Mouse (Mus musculus) midbrain, embryonic 16.5 days (tissue): Measurements from ENCODE around the gene Cutal. TPM values are rescaled to one million over a fixed set of nuclear protein-coding genes. Genes with fewer than 3 reads are reported as not detected.

ENCODE experiments used
- ATAC-seq: fragments of 200-750 bp; cut with Nextera tagmentation; 2 replicates; pipeline ENCODE4 v1.8.0; 2017; ENCODE audit warnings: moderate TSS enrichment
- H3K27ac ChIP-seq: fragments of 300-500 bp; sonication (generic); 2 replicates; pipeline ENCODE4 v1.5.1; 2014; ENCODE audit warnings: mild to moderate bottlenecking, low read length, mixed read lengths
- H3K27me3 ChIP-seq: fragments of 300-500 bp; sonication (generic); 2 replicates; pipeline ENCODE4 v1.6.1; 2014; ENCODE audit warnings: low read depth, low read length, mixed read lengths; ENCODE audit not compliant: control insufficient read depth, insufficient read depth
- H3K36me3 ChIP-seq: fragments of 300-500 bp; sonication (generic); 2 replicates; pipeline ENCODE4 v1.6.1; 2014; ENCODE audit warnings: mild to moderate bottlenecking, low read length, moderate library complexity, mixed read lengths; ENCODE audit not compliant: control insufficient read depth, insufficient read depth
- H3K4me1 ChIP-seq: fragments of 300-500 bp; sonication (generic); 2 replicates; pipeline ENCODE4 v1.6.1; 2014; ENCODE audit warnings: mild to moderate bottlenecking, low read length, mixed read lengths; ENCODE audit not compliant: control insufficient read depth, insufficient read depth
- H3K4me2 ChIP-seq: fragments of 300-500 bp; sonication (generic); 2 replicates; pipeline ENCODE4 v1.6.1; 2014; ENCODE audit warnings: mild to moderate bottlenecking, low read length, mixed read lengths
- H3K4me3 ChIP-seq: fragments of 300-500 bp; sonication (generic); 2 replicates; pipeline ENCODE4 v1.5.1; 2014; ENCODE audit warnings: low read depth, mild to moderate bottlenecking, low read length, moderate library complexity, mixed read lengths
- H3K9ac ChIP-seq: fragments of 300-500 bp; sonication (generic); 2 replicates; pipeline ENCODE4 v1.6.1; 2014; ENCODE audit warnings: low read depth, low read length, mixed read lengths
- H3K9me3 ChIP-seq: fragments of 300-500 bp; sonication (generic); replicated peaks from 2 replicates; pipeline ENCODE4 v1.6.1; 2014; ENCODE audit warnings: mild to moderate bottlenecking, low read length, mixed read lengths; ENCODE audit not compliant: control insufficient read depth, poor library complexity, severe bottlenecking
- WGBS: fragments of 180-500 bp; shearing (Covaris S2); extraction: QIAGEN DNeasy Blood & Tissue Kit; methylation state at CpG from one replicate; pipeline ENCODE4 v1.1.7; 2014; 5-methylcytosine and 5-hydroxymethylcytosine counted together
- polyA plus RNA-seq: library from polyadenylated mRNA; unstranded; fragments of >200 nt; fragmentation: Nextera tagmentation; extraction: Ambion mirVana; gene quantifications from 2 replicates; pipeline ENCODE4 v1.2.1, GENCODE M21; 2015

Gene Cutal
- polyA plus RNA-seq, 1 experiment from 2014 or later: 0.28 TPM

- Histone ChIP-seq H3K9ac (no peak overlapping the region), H3K4me1 (peaks cover 6% of the 10 kb centered on the region; the same call in 1 of the 2 replicates), H3K9me3 (no peaks in the 10 kb centered on the region), H3K27ac (no peak overlapping the region), H3K27me3 (no peaks in the 10 kb centered on the region), H3K36me3 (no peaks in the 10 kb centered on the region), H3K4me3 (no peak overlapping the region), H3K4me2 (no peak overlapping the region)
- WGBS: 84% methylated on average over 11 of the region's 11 CpGs
- ATAC-seq: no peak
Observed at GRCm38 (mm10) chr2:34899682-34900081, 25.5 kb downstream of the Cutal start.

GRCm38 (mm10) chr2:34900412-34900811, 26.2 kb downstream of the Cutal start:
- Histone ChIP-seq H3K27me3 (no peaks in the 10 kb centered on the region), H3K4me2 (no peak overlapping the region), H3K36me3 (no peaks in the 10 kb centered on the region), H3K4me1 (peaks cover 6% of the 10 kb centered on the region; the same call in 1 of the 2 replicates), H3K9ac (no peak overlapping the region), H3K9me3 (no peaks in the 10 kb centered on the region), H3K27ac (no peak overlapping the region), H3K4me3 (no peak overlapping the region)
- ATAC-seq: no peak
- 93% methylated on average over 1 of the region's 1 CpGs for WGBS

- no peak for ATAC-seq
- Histone ChIP-seq H3K4me1 (peaks cover 6% of the 10 kb centered on the region; the same call in 1 of the 2 replicates), H3K9ac (no peak overlapping the region), H3K27me3 (no peaks in the 10 kb centered on the region), H3K9me3 (no peaks in the 10 kb centered on the region), H3K4me3 (no peak overlapping the region), H3K27ac (no peak overlapping the region), H3K36me3 (no peaks in the 10 kb centered on the region), H3K4me2 (no peak overlapping the region)
- WGBS: 75% methylated on average over 4 of the region's 4 CpGs
Observed at GRCm38 (mm10) chr2:34901726-34902125, 27.5 kb downstream of the Cutal start.

- H3K27ac ChIP-seq: no peak overlapping the region
- no peak for ATAC-seq
Observed at GRCm38 (mm10) chr2:34902731-34903130, 28.5 kb downstream of the Cutal start.

GRCm38 (mm10) chr2:34903191-34903590, 29.0 kb downstream of the Cutal start:
- 91% methylated on average over 7 of the region's 7 CpGs for WGBS
- no peak overlapping the region for H3K9ac ChIP-seq

More at GRCm38 (mm10) chr2:34902731-34903130, 28.5 kb downstream of the Cutal start:
- Histone ChIP-seq H3K4me1 (peaks cover 6% of the 10 kb centered on the region; the same call in 1 of the 2 replicates), H3K4me2 (no peak overlapping the region), H3K4me3 (no peak overlapping the region), H3K9me3 (no peaks in the 10 kb centered on the region), H3K27me3 (no peaks in the 10 kb centered on the region), H3K36me3 (no peaks in the 10 kb centered on the region), H3K9ac (no peak overlapping the region)
- WGBS: 93% methylated on average over 6 of the region's 6 CpGs

GRCm38 (mm10) chr2:34903652-34904405, 29.6 kb downstream of the Cutal start:
- no peak overlapping the region; the same call in 1 of the 2 replicates for H3K9ac ChIP-seq

More at GRCm38 (mm10) chr2:34903191-34903590, 29.0 kb downstream of the Cutal start:
- no peaks in the 10 kb centered on the region for H3K9me3 ChIP-seq
- no peaks in the 10 kb centered on the region for H3K36me3 ChIP-seq
- no peak overlapping the region for H3K4me3 ChIP-seq
- no peak overlapping the region for H3K4me2 ChIP-seq
- peaks cover 6% of the 10 kb centered on the region; the same call in 1 of the 2 replicates for H3K4me1 ChIP-seq
- no peak overlapping the region for H3K27ac ChIP-seq
- no peak for ATAC-seq
- H3K27me3 ChIP-seq: no peaks in the 10 kb centered on the region

GRCm38 (mm10) chr2:34904849-34905542, 30.8 kb downstream of the Cutal start:
- Histone ChIP-seq H3K9me3 (no peaks in the 10 kb centered on the region), H3K4me3 (peak overlapping the region; percentile 34), H3K27ac (peak overlapping the region; percentile 71), H3K36me3 (no peaks in the 10 kb centered on the region), H3K4me1 (peaks cover 6% of the 10 kb centered on the region; the same call in 1 of the 2 replicates), H3K9ac (peak overlapping the region; percentile 37), H3K4me2 (peak overlapping the region; percentile 56), H3K27me3 (no peaks in the 10 kb centered on the region)
- ATAC-seq: peak; percentile 98
- under 1% methylated on average over 34 of the region's 34 CpGs for WGBS

More at GRCm38 (mm10) chr2:34903652-34904405, 29.6 kb downstream of the Cutal start:
- no peaks in the 10 kb centered on the region for H3K36me3 ChIP-seq
- WGBS: 77% methylated on average over 4 of the region's 4 CpGs
- no peaks in the 10 kb centered on the region for H3K9me3 ChIP-seq
- H3K27ac ChIP-seq: peak overlapping the region; percentile 71
- H3K4me3 ChIP-seq: 0 out of 2 replicates have a peak overlapping the region, but pooled peaks have one; percentile 34
- H3K27me3 ChIP-seq: no peaks in the 10 kb centered on the region
- H3K4me2 ChIP-seq: peak overlapping the region; percentile 56
- peaks cover 6% of the 10 kb centered on the region; the same call in 1 of the 2 replicates for H3K4me1 ChIP-seq
- ATAC-seq: no peak

- H3K27me3 ChIP-seq: no peaks in the 10 kb centered on the region
- H3K9ac ChIP-seq: no peak overlapping the region
- no peaks in the 10 kb centered on the region for H3K9me3 ChIP-seq
- no peak overlapping the region for H3K4me3 ChIP-seq
- no peak overlapping the region for H3K27ac ChIP-seq
- H3K4me1 ChIP-seq: peaks cover 6% of the 10 kb centered on the region; the same call in 1 of the 2 replicates
- WGBS: 80% methylated on average over 6 of the region's 6 CpGs
- no peak for ATAC-seq
- no peaks in the 10 kb centered on the region for H3K36me3 ChIP-seq
- no peak overlapping the region for H3K4me2 ChIP-seq
Observed at GRCm38 (mm10) chr2:34906426-34906825, 32.2 kb downstream of the Cutal start.
